Mouse (Mus musculus): ENCODE results near the gene Wwp2. TPM values are rescaled to one million over a fixed set of nuclear protein-coding genes. Genes with fewer than 3 reads are reported as not detected.
A peak's percentile ranks its signal among the peaks of the same experiment; 100 is the strongest.

The Wwp2 gene
- polyA plus RNA-seq, 1 experiment from 2014 or later: 39.0 TPM

DNA sequence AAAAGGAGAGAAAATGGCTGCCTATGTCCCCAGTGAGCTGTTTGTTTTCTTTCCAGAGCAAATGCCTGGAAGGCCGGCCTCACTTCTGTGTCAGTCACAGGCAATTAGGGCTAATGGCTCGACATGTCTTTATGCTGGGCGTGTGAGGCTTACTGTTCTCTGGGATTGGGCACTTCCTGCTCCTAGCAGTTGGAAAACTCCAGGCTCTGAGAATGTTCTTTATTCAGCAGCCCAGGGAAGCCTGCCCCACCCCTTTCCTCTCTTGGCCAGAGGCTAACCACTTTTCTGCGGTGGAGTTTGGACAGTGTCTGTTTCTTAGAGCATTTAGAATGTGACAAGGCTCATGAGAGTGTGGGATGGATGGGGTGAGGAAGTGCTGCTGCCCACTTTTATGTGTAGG, 83.7 kb downstream of the Wwp2 start:
- H3K4me2 ChIP-seq (ENCODE audit: low read length): no peak overlapping the region
- no peak for ATAC-seq
- H3K4me1 ChIP-seq (ENCODE audit: control insufficient read depth, insufficient read depth, low read length): no peaks in the 10 kb centered on the region
- 0 out of 2 replicates have a peak overlapping the region, but pooled peaks have one; percentile 11 for H3K27ac ChIP-seq (ENCODE audit: low read length)
- WGBS: 35% methylated on average over 4 of the region's 4 CpGs
- no peak overlapping the region for H3K4me3 ChIP-seq (ENCODE audit: low read depth, low read length)
- no peak overlapping the region for H3K9ac ChIP-seq (ENCODE audit: low read depth, low read length)
- H3K27me3 ChIP-seq (ENCODE audit: control insufficient read depth, insufficient read depth, low read depth, low read length): no peaks in the 10 kb centered on the region
- H3K9me3 ChIP-seq (replicated peaks; ENCODE audit: control insufficient read depth, low read length, poor library complexity, severe bottlenecking): no peaks in the 10 kb centered on the region
- 0 out of 2 replicates have a peak, but pooled peaks cover 3% of the 10 kb centered on the region for H3K36me3 ChIP-seq (ENCODE audit: control insufficient read depth, insufficient read depth, low read length)

DNA sequence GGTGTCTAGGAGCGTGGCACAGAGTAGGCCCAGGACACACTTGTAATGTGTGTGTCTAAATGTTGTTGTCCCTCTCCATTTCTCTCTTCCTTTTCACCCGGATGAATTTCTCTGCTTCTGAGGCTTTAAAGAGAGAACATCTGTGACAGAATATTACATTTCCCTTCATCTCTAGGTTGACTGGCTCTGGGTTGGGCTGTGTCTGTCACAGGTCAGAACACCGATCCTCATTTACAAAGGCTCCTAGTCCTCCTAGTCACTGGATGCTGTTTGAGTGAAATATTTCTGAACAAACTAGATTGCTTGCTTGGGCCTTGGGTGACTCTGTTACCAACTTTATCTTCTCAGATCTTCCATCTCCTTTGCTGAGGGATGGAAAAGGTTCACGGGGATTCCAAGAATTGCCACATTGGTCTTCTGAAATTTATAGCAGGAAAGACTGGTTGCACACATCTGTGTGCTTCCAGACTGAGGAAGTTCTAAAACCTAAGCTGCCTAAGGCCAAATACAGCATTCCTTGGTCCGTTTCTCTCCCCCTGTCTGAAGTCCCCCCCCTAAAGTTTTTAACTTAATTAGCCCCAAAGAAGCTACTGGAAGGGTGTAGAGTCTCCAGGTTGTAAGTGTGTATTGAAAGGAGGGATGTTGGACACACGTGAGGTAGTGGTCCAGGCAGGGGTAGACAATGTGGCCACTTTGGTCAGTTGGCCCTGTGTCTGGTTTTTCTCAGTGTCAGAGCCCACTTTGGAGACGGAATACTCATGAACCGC, 85.8 kb downstream of the Wwp2 start:
- H3K4me2 ChIP-seq (ENCODE audit: low read length): no peak overlapping the region
- 0 out of 2 replicates have a peak, but pooled peaks cover 3% of the 10 kb centered on the region for H3K36me3 ChIP-seq (ENCODE audit: control insufficient read depth, insufficient read depth, low read length)
- no peaks in the 10 kb centered on the region for H3K9me3 ChIP-seq (replicated peaks; ENCODE audit: control insufficient read depth, low read length, poor library complexity, severe bottlenecking)
- H3K9ac ChIP-seq (ENCODE audit: low read depth, low read length): no peak overlapping the region
- WGBS: 92% methylated on average over 8 of the region's 8 CpGs
- no peak for ATAC-seq
- H3K27me3 ChIP-seq (ENCODE audit: control insufficient read depth, insufficient read depth, low read depth, low read length): no peaks in the 10 kb centered on the region
- H3K4me1 ChIP-seq (ENCODE audit: control insufficient read depth, insufficient read depth, low read length): no peaks in the 10 kb centered on the region
- no peak overlapping the region for H3K4me3 ChIP-seq (ENCODE audit: low read depth, low read length)
- no peak overlapping the region for H3K27ac ChIP-seq (ENCODE audit: low read length)

DNA sequence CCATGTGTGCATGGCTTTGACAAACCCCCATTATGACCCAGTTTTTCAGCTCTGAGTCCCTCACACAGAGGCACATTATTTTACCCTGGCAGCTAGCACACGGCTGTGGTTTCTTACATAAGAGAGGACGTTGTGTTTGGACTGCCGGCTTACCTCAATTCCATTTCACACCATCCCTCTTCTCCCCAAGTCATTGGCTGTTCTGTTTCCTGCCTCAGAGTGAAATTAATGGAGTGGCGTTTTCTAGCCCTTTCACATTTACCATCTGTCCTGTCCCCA, 86.3 kb downstream of the Wwp2 start:
- no peak for ATAC-seq
- Histone ChIP-seq H3K9ac (ENCODE audit: low read depth, low read length) (no peak overlapping the region), H3K4me1 (ENCODE audit: control insufficient read depth, insufficient read depth, low read length) (no peaks in the 10 kb centered on the region), H3K4me3 (ENCODE audit: low read depth, low read length) (no peak overlapping the region), H3K27me3 (ENCODE audit: control insufficient read depth, insufficient read depth, low read depth, low read length) (no peaks in the 10 kb centered on the region), H3K27ac (ENCODE audit: low read length) (no peak overlapping the region), H3K4me2 (ENCODE audit: low read length) (no peak overlapping the region), H3K9me3 (replicated peaks; ENCODE audit: control insufficient read depth, low read length, poor library complexity, severe bottlenecking) (no peaks in the 10 kb centered on the region), H3K36me3 (ENCODE audit: control insufficient read depth, insufficient read depth, low read length) (0 out of 2 replicates have a peak, but pooled peaks cover 3% of the 10 kb centered on the region)
- WGBS: 87% methylated on average over 4 of the region's 4 CpGs

DNA sequence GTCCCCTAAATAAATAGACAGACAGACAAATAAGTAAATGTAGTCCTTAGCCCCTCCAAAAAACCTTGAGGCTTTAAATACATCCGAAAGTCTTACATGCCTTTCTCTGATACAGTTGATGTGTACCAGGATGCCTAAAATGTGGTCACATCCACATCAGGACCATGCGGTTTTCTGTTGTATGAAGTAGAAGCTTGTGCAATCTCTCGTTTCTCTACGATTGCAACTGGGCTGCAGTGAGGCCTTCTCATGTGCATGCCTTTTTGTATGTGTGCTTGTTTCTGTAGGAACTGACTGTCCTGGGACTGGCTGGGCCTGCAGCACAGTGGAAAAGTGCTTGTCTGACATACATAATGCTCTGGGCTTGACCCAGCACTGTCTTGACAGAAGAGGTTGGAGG, 88.4 kb downstream of the Wwp2 start:
- Histone ChIP-seq H3K36me3 (ENCODE audit: control insufficient read depth, insufficient read depth, low read length) (no peaks in the 10 kb centered on the region), H3K27ac (ENCODE audit: low read length) (no peak overlapping the region), H3K4me3 (ENCODE audit: low read depth, low read length) (no peak overlapping the region), H3K4me1 (ENCODE audit: control insufficient read depth, insufficient read depth, low read length) (no peaks in the 10 kb centered on the region), H3K27me3 (ENCODE audit: control insufficient read depth, insufficient read depth, low read depth, low read length) (no peaks in the 10 kb centered on the region), H3K4me2 (ENCODE audit: low read length) (no peak overlapping the region), H3K9me3 (replicated peaks; ENCODE audit: control insufficient read depth, low read length, poor library complexity, severe bottlenecking) (no peaks in the 10 kb centered on the region), H3K9ac (ENCODE audit: low read depth, low read length) (no peak overlapping the region)
- ATAC-seq: no peak
- 95% methylated on average over 4 of the region's 4 CpGs for WGBS

DNA sequence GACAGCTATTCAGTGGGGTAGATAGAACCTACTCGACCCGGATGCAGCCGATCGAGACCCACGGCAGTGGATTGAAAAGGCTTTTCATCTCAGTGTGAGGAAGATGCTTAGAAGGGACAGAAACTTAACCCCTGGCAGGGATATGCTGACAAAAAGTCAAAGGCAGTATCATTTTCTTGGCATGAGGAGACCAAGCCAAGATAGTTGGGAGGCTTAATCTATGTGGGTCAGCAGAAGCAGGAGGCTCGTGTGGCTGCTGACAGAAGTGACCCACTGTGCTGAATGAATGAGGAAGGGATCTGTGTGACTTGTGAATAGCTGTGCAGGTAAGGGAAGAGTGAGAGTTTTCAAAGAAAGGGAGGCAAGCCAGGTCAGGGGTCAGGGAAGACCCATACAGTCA, 92.6 kb downstream of the Wwp2 start:
- Histone ChIP-seq H3K4me3 (ENCODE audit: low read depth, low read length) (no peak overlapping the region), H3K9ac (ENCODE audit: low read depth, low read length) (no peak overlapping the region), H3K27me3 (ENCODE audit: control insufficient read depth, insufficient read depth, low read depth, low read length) (no peaks in the 10 kb centered on the region), H3K36me3 (ENCODE audit: control insufficient read depth, insufficient read depth, low read length) (no peaks in the 10 kb centered on the region), H3K27ac (ENCODE audit: low read length) (no peak overlapping the region), H3K4me1 (ENCODE audit: control insufficient read depth, insufficient read depth, low read length) (no peaks in the 10 kb centered on the region), H3K9me3 (replicated peaks; ENCODE audit: control insufficient read depth, low read length, poor library complexity, severe bottlenecking) (no peaks in the 10 kb centered on the region), H3K4me2 (ENCODE audit: low read length) (no peak overlapping the region)
- ATAC-seq: no peak
- WGBS: 51% methylated on average over 6 of the region's 6 CpGs

DNA sequence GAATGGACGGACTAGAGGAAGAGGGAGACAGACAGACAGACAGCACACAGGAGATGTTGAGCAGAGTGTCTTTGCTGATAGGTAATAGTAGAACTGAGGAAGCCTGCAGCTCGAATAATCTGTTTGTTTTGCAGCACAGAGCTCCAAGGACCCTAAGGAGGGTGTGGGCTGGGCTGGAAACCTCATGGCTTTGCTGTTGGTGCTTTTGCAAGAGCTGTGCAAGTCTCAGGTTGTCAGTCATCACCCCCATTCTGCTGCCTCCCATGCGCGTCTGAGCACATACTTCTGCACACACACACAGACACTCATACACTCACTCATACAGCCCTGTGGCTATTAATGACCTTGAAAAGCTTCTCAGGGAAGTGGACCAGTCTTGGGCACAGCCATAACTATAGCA, 101.3 kb downstream of the Wwp2 start:
- H3K4me1 ChIP-seq (ENCODE audit: control insufficient read depth, insufficient read depth, low read length): no peaks in the 10 kb centered on the region
- no peak overlapping the region for H3K27ac ChIP-seq (ENCODE audit: low read length)
- WGBS: 89% methylated on average over 4 of the region's 4 CpGs
- no peak overlapping the region for H3K9ac ChIP-seq (ENCODE audit: low read depth, low read length)
- H3K27me3 ChIP-seq (ENCODE audit: control insufficient read depth, insufficient read depth, low read depth, low read length): no peaks in the 10 kb centered on the region
- H3K4me2 ChIP-seq (ENCODE audit: low read length): no peak overlapping the region
- no peak for ATAC-seq
- no peaks in the 10 kb centered on the region for H3K36me3 ChIP-seq (ENCODE audit: control insufficient read depth, insufficient read depth, low read length)
- H3K9me3 ChIP-seq (replicated peaks; ENCODE audit: control insufficient read depth, low read length, poor library complexity, severe bottlenecking): no peaks in the 10 kb centered on the region
- no peak overlapping the region for H3K4me3 ChIP-seq (ENCODE audit: low read depth, low read length)

DNA sequence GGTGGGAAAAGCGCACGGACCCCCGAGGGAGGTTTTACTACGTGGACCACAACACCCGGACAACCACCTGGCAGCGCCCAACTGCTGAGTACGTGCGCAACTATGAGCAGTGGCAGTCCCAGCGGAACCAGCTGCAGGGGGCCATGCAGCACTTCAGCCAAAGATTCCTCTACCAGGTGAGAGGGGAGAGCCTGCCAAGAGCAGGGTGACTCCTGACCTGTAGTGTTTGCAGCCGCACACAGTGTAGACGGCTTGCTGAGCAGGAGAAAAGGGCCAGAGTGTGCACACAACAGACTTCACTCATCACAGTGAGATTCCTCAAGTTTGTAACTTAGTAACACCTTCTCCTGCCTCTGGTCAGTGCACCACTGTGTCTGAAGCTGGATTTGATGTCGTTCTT, 104.5 kb downstream of the Wwp2 start:
- Histone ChIP-seq H3K36me3 (ENCODE audit: control insufficient read depth, insufficient read depth, low read length) (no peaks in the 10 kb centered on the region), H3K9me3 (replicated peaks; ENCODE audit: control insufficient read depth, low read length, poor library complexity, severe bottlenecking) (no peaks in the 10 kb centered on the region), H3K27ac (ENCODE audit: low read length) (no peak overlapping the region), H3K4me3 (ENCODE audit: low read depth, low read length) (no peak overlapping the region), H3K27me3 (ENCODE audit: control insufficient read depth, insufficient read depth, low read depth, low read length) (no peaks in the 10 kb centered on the region), H3K4me2 (ENCODE audit: low read length) (no peak overlapping the region), H3K4me1 (ENCODE audit: control insufficient read depth, insufficient read depth, low read length) (no peaks in the 10 kb centered on the region), H3K9ac (ENCODE audit: low read depth, low read length) (no peak overlapping the region)
- ATAC-seq: no peak
- WGBS: 82% methylated on average over 12 of the region's 12 CpGs

DNA sequence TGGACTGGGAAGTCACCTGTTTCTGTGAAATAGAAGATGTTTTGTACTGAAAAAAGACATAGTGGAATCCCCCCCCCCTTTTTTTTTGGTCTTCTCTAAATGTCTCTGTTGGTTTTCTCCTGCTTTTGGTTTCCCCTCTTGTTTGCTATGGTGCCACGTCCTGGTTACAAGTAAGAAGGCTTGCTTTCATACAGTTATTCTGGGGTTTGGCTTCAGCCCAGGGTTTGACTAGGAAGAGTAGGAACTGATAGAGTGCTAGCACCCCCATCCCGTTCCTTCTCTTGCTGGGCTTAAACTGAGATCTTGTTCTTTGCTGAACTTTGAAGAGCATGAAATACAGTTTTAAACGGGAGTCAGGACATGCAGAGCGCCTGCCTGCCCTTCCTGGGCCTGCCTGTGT, 105.2 kb downstream of the Wwp2 start:
- WGBS: 96% methylated on average over 4 of the region's 4 CpGs
- H3K4me1 ChIP-seq (ENCODE audit: control insufficient read depth, insufficient read depth, low read length): no peaks in the 10 kb centered on the region

DNA sequence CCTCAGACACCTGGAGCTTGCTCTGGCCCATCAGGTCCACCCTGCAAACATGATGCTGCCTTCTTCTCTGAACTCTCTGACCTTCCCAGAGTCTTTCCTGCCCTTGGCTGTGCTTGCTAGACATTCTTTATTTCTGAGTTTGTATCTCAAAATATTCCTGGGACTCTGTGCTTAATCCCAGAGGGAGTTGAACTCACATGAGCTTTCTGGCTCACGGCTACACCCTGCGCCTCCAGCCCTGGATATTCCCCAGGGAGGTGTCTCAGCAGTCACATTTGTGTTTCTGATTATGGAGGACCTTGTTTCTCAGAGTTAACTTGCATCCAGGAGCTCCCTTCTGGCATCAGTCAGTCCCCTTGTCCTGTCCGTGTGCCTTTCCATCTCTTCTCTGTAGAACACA, 106.0 kb downstream of the Wwp2 start:
- Histone ChIP-seq H3K9me3 (replicated peaks; ENCODE audit: control insufficient read depth, low read length, poor library complexity, severe bottlenecking) (no peaks in the 10 kb centered on the region), H3K4me1 (ENCODE audit: control insufficient read depth, insufficient read depth, low read length) (no peaks in the 10 kb centered on the region), H3K4me2 (ENCODE audit: low read length) (no peak overlapping the region), H3K27me3 (ENCODE audit: control insufficient read depth, insufficient read depth, low read depth, low read length) (no peaks in the 10 kb centered on the region), H3K9ac (ENCODE audit: low read depth, low read length) (no peak overlapping the region), H3K27ac (ENCODE audit: low read length) (no peak overlapping the region), H3K4me3 (ENCODE audit: low read depth, low read length) (no peak overlapping the region), H3K36me3 (ENCODE audit: control insufficient read depth, insufficient read depth, low read length) (no peaks in the 10 kb centered on the region)
- 87% methylated on average over 3 of the region's 3 CpGs for WGBS
- no peak for ATAC-seq

More for the DNA sequence above, 105.2 kb downstream of the Wwp2 start:
- no peaks in the 10 kb centered on the region for H3K9me3 ChIP-seq (replicated peaks; ENCODE audit: control insufficient read depth, low read length, poor library complexity, severe bottlenecking)
- H3K27ac ChIP-seq (ENCODE audit: low read length): no peak overlapping the region
- no peaks in the 10 kb centered on the region for H3K36me3 ChIP-seq (ENCODE audit: control insufficient read depth, insufficient read depth, low read length)
- ATAC-seq: no peak
- no peak overlapping the region for H3K4me3 ChIP-seq (ENCODE audit: low read depth, low read length)
- no peak overlapping the region for H3K4me2 ChIP-seq (ENCODE audit: low read length)
- no peaks in the 10 kb centered on the region for H3K27me3 ChIP-seq (ENCODE audit: control insufficient read depth, insufficient read depth, low read depth, low read length)
- H3K9ac ChIP-seq (ENCODE audit: low read depth, low read length): no peak overlapping the region

Measured in midbrain, embryonic 16.5 days (tissue).